Mouse (Mus musculus) liver, adult 2 months (tissue): Measurements from ENCODE around the gene Bglap.

Source experiments
- CTCF ChIP-seq: fragments of 200-500 bp; IDR thresholded peaks from 2 replicates; pipeline ENCODE4 v1.5.1; 2011; ENCODE audit warnings: low read depth, low read length, control low read depth
- POLR2A ChIP-seq: fragments of 200-500 bp; IDR thresholded peaks from 2 replicates; pipeline ENCODE4 v1.6.1; 2011; ENCODE audit warnings: low read length, control low read depth; ENCODE audit not compliant: insufficient read depth; ENCODE audit errors: extremely low read depth

- no peak for TF ChIP-seq CTCF
- no peak for TF ChIP-seq POLR2A
Measured at GRCm38 (mm10) chr3:88359584-88359983, 24.7 kb downstream of the Bglap start.
